Mouse (Mus musculus) bone marrow macrophage, adult 2 months (primary cell): ENCODE results near the gene Mrc2.

Experiments
- CTCF ChIP-seq: IDR thresholded peaks from 2 replicates; pipeline ENCODE4 v1.5.1; 2012; ENCODE audit warnings: low read depth, mild to moderate bottlenecking, low read length, moderate library complexity
- POLR2A ChIP-seq: IDR thresholded peaks from 2 replicates; pipeline ENCODE4 v1.6.1; 2012; ENCODE audit warnings: mild to moderate bottlenecking, low read depth, low read length, borderline replicate concordance

DNA sequence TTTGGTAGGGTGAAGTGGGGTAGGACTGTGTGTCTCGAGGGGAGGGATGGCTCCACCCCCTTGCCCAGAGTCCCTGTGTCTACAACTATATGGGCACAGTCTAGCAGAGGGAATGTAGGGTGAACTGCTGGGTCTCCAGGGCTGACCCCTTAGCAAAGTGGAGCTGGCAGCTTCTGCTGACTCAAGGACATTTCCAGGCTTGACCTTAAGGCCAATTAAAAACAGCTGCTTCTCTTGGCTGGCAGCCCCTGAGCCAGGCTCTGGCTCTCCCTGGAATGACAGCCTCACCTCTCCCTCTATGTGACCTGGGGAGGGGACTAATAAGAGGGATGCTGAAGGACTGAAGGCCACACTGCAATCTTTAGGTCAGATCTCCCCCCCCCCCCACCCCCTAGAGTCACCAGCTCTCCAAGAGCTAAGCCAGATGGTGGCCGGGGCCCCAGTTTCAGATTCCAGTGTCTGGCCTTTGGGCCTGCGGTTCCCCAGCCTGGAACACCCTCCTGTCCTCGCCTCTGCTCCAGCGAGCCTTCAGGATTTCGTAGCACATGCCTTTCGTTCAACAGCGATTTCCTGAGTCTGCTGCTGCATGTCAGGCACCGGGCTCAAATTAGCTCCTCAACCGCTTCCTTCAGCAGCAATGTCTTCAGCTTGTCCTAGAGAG lies 20.7 kb downstream of the Mrc2 start:
- TF ChIP-seq CTCF (no peak), POLR2A (no peak)
